Mouse (Mus musculus) c-Kit-positive CD71-negative TER-119-negative erythroid progenitor cells, embryonic 14.5 days (primary cell): Measurements from ENCODE around the gene Ppp2r5e.

ENCODE experiments used
- DNase-seq: peaks from one replicate; pipeline ENCODE4 v3.0.0-alpha.2; 2013; ENCODE audit warnings: low read depth

Ppp2r5e gene

GRCm38 (mm10) chr12:75596154-75597002 is at the start of gene Ppp2r5e:
TSS of gene Ppp2r5e (minus strand) at chr12:75596245.
- peak; percentile 96 for DNase-seq

DNA sequence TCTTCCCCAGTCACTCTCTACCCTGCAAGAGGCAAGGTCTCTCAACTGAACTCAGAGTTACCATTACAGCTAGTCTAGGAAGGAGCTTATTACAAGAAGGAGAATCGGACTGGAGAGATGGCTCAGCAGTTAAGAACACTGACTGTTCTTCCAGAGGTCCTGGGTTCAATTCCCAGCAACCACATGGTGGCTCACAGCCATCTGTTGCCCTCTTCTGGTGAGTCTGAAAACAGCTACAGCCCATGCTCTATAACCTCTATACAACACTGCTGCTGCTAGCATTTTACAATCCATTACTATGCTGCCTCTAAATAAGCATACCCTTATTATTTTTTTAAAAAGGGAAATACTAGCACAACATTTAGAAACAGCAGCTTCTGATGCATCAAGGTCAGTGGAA is 49.7 kb upstream of the Ppp2r5e start:
- no peak for DNase-seq

DNA sequence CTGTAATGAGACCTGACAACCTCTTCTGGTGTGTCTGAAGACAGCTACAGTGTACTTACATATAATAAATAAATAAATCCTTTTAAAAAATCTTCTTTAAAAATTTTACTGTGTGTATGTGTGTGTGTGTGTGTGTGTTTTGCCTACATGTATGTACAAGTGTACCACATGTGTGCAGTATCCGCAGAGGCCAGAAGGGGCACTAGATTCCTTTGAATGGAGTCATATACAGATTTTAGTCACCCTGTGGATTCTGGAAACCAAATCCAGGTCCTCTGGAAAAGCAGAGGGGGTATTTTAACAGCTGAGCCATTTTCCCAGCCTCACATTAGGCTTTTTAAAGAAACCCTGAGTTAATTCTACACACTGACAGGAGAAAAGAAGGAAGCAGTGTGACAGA is 45.7 kb upstream of the Ppp2r5e start:
- DNase-seq, result no peak

- no peak for DNase-seq
Observed at GRCm38 (mm10) chr12:75638345-75638744, 42.3 kb upstream of the Ppp2r5e start.

- no peak for DNase-seq
Observed at GRCm38 (mm10) chr12:75637103-75637502, 41.1 kb upstream of the Ppp2r5e start.

DNA sequence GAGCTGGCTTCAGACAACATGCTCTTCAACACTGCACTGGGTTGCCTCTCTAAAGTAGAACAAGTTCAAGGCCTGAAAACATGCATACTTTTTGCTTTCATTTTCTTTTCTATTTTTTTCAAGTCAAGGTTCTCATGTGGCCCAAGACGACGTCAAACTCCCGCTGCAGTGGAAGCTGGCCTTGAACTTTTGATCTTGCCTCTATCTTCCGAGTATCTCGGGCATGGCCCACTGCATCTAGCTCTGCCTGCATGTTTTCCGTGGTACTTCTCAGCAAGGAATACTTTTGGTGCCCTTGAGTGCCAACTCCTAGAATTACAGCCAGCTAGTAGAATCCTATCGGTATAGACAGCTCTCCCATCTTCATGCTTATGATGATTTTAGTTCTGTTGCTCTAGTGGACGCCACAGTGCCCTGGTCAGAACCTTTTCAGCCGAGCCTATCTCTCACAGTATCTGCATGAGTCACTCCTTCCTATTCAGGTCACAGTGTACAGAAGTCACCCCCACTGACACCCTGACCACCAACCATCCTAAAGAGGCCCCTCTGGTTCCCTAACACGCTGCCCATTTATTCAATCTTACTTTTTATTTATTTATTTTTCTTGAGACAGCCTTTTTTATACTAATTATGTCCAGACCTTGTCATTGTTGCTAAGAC is 39.9 kb upstream of the Ppp2r5e start:
- DNase-seq, result no peak

DNA sequence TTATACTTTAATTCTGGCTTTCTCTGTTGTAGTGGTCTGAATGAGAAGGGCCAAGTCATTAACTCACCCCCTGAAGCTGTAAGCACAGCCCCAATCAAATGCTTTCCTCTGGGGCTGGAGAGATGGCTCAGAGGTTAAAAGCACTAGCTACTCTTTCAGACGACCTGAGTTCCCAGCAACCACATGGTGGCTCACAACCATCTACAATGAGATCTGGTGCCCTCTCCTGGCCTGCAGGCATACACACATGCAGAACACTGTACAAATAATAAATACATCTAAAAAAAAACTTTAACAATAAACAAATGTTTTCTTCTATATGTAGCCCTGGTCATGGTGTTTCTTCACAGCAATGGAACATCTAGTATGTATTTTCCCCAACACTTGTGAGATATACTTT is 33.6 kb upstream of the Ppp2r5e start:
- DNase-seq, result no peak

- no peak for DNase-seq
Observed at GRCm38 (mm10) chr12:75623292-75623691, 27.2 kb upstream of the Ppp2r5e start.

GRCm38 (mm10) chr12:75622835-75623234 is 26.8 kb upstream of the Ppp2r5e start:
- no peak for DNase-seq

GRCm38 (mm10) chr12:75616841-75617240 is 20.8 kb upstream of the Ppp2r5e start:
- no peak for DNase-seq

DNA sequence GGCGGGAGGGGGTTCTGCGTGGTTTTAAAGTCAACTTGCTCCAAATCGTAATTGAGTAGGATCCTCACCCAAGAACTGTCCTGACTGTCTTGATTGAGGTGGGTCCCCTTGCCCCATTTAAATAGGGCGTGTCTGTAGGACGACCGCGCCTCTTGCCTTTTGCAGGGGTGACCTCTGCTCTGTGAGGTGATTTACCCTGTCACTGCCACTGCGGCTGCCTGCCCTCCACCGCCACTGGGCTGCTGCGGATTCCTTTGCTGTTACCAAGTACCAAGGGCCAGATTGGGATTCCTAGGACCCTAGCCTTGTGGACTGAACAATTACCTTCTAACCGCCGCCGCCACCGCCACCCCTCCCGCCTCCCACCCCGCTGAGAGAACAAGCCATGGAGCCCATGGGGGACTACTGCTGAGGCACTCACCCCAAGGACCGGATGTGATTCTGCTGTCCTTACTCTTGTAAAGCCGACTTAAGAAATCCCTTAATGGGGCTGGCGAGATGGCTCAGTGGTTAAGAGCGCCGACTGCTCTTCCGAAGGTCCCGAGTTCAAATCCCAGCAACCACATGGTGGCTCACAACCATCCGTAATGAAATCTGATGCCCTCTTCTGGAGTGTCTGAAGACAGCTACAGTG is 20.2 kb upstream of the Ppp2r5e start:
- DNase-seq, result no peak

DNA sequence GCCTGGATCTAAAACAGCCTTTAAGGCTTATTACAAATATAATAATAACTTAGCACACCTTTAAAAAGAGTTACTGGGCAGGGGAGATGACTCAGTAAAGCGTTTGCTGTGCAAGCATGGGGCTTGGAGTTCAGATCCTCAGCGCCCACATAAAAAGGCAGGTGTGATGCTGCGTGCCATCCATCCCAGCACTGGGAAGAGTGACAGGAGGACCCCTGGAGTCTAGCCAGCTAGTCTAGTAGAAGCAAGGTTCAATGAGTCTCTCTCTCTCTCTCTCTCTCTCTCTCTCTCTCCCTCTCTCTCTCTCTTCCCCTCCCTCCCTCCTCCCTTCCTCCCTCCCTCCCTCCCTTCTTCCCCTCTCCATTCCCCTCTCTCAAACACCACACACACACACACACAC is 19.5 kb upstream of the Ppp2r5e start:
- no peak for DNase-seq

DNA sequence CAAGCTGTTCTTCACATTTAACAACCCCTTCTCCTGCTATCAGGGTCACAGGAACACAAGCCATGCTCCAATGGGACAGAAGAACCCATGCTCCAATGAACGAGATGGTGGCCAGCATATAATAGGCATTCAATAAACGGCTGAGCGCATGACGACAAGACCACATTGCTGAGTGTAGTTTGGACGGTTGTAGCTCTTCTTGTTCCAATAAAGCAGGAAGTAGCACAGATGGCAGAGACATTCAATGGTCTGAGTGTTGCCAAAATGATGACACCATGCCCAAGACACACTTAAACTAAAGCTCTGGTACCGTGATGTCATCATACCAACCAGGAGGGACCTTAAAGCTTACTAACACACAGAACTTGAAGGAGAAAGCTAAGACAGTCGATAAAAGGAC is 16.7 kb upstream of the Ppp2r5e start:
- DNase-seq, result no peak

- DNase-seq, result no peak
Observed at GRCm38 (mm10) chr12:75599490-75599889, 3.4 kb upstream of the Ppp2r5e start.

- DNase-seq, result no peak
Observed at GRCm38 (mm10) chr12:75598988-75599387, 2.9 kb upstream of the Ppp2r5e start.

- DNase-seq, result no peak
Observed at GRCm38 (mm10) chr12:75597707-75598106, 1.7 kb upstream of the Ppp2r5e start.

GRCm38 (mm10) chr12:75595291-75596153 is 523 bp downstream of the Ppp2r5e start:
- DNase-seq, result no peak

DNA sequence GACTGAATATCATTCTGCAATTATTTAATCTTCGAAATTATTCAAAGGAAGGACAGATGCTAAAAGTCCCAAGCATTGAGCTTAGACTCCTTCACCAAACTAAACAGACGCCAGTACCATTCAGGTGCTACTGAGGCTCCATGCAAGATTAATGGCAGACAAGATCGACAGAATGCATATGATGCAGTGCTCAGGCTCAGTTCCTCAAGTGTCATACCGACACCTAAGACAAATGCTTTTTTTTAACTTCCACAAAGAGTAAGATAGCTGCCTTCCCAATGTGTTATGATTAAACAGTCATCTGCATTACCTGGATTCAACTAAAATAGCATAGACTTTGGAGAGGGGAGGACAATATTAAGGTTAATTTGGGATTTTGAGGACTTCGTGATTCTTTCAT is 1.6 kb downstream of the Ppp2r5e start:
- DNase-seq, result no peak

- no peak for DNase-seq
Observed at GRCm38 (mm10) chr12:75593817-75594216, 2.2 kb downstream of the Ppp2r5e start.

DNA sequence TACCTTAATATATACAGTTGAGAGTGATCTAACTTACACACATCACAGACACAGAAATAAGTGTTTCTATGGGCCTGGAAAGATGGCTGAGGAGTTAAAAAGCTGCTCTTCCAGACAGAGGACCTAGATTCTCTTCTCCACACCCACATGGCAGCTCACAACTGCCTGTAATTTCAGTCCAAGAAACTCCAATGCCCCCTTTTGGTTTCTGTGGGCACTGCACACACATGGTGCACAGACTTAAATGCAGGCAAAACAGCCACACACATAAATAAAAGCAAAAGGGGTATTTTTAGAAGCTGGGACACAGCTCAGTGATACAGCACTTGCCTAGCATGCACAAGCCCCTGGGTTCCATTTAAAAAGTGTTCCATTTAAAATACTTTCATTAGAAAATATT is 8.5 kb downstream of the Ppp2r5e start:
- DNase-seq, result no peak

GRCm38 (mm10) chr12:75583776-75584175 is 12.3 kb downstream of the Ppp2r5e start:
- DNase-seq, result no peak

DNA sequence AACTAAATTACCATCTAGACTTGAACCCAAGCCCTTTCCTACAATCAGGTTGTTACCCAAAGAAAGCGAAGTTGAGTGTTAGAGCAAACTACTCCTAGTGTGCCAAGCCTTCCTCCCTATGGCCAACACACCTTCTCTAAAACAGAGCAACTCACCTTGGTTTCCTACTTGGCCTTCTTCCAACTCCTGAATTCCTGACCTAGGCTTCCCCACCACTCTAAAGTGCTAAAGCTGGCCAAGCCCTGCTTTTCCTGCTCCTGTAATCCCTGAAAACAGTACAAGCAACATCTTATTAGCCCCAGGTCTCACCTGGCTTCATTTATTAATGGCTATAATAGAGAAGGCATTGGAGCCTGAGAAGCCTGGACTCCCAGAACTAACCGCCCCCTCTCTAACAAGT is 17.0 kb downstream of the Ppp2r5e start:
- DNase-seq, result no peak
